Mouse (Mus musculus) urinary bladder, postnatal 10 days (tissue): Measurements from ENCODE around the gene Ephb1.

Source experiments
- DNase-seq: peaks from one replicate; pipeline ENCODE4 v3.0.0; 2022; ENCODE audit warnings: low spot score

Gene Ephb1

GRCm38 (mm10) chr9:102352186-102353055, 2.1 kb downstream of the Ephb1 start:
- no peak for DNase-seq

DNA sequence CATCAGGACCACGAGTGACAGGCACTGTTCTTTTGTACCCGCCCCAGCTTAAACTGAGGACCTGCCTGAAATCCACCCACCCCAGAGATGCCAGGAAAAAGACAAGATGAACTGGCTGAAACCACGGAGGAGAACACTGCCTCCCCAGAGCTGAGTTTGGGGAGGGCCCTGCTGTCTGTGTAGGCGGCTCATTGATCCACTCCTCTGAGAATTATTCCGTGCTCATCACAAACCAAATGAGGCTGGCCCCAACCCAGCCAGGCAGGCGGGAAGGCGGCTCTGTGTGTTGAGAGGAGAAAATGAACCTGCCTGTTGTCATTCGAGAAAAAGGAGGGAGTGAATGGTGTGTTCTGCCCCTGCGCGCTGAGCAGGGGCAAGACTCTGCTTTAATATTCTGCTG, 2.8 kb downstream of the Ephb1 start:
- DNase-seq = no peak

- DNase-seq = no peak
These were observed 3.3 kb downstream of the Ephb1 start for GRCm38 (mm10) chr9:102351221-102351620.

DNA sequence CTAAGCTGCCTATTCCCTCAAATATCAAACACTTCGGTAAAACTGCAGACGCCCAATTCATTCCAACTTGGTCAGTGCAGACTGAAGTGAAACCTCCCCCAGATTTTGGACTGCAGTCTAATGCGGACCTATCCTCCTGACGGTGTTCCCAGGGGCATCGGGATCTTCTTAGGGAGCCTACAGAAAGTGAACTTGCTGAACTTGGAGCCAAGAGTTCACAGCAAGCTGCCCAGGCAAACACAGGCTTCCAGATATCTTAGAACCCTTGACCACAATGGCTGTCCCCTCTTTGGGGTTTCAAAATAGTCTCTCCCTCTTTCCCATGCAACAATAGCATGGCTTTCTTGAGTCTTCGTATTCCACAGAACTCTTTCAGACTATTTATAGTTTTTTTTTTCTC, 3.8 kb downstream of the Ephb1 start:
- no peak for DNase-seq

DNA sequence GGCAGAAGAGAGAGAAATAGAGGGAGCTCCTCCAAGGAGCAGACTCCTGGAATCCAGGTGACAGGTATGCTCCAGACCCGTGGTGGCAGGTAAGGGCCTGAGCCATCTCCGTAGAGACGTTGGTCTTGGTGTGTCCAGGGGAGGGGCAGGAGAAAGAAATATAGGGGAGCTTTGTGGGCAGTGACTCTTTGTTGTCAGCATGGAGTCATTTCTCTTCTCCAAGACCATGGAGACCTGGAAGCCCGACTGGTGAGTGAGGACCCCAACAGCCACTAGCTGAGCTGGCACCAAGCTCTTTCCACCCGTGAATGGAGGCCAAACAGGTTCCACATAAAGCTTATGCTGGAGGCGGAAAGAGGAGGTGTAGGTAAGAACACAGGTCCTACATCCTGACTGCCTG, 4.4 kb downstream of the Ephb1 start:
- no peak for DNase-seq

DNA sequence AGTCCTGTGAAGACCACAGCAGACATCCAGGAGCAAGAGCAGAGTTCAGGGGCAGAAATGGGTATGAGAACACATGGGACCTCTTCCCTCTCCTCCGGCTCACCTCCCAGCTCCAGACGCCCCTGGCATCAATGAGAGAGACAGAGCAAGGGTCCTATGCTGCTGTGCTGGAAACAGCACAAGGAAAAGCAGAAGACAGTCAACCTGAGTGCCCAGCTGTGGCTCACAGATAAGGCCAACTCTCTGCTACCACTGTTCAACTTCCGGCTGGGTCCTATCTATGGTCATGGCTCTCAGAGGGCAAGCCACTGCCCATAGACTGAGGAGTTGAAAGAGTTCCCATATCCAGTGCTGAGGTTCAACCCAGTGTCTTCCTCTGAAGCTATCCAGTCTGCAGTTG, 7.7 kb downstream of the Ephb1 start:
- no peak for DNase-seq

DNA sequence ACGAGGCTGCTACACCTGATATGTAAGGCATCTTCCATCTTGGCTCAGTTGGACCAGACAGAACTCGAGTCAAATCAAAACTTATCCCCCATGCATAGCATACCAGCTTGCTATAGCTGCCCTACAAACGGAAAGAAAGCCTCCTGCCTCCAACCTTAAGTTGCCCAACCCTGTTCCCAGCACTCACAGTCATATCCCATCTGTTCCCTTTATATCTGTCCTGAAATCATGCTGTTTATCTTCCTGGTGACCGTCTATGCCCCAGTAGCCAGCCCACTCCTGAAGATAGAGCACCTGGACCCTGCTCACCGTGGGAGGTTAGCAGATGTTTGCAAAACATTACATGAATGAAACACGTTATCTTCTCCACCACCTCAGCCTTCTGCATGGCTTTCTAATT, 9.0 kb downstream of the Ephb1 start:
- DNase-seq = no peak

- DNase-seq = no peak
These were observed 9.4 kb downstream of the Ephb1 start for GRCm38 (mm10) chr9:102345047-102345446.

DNA sequence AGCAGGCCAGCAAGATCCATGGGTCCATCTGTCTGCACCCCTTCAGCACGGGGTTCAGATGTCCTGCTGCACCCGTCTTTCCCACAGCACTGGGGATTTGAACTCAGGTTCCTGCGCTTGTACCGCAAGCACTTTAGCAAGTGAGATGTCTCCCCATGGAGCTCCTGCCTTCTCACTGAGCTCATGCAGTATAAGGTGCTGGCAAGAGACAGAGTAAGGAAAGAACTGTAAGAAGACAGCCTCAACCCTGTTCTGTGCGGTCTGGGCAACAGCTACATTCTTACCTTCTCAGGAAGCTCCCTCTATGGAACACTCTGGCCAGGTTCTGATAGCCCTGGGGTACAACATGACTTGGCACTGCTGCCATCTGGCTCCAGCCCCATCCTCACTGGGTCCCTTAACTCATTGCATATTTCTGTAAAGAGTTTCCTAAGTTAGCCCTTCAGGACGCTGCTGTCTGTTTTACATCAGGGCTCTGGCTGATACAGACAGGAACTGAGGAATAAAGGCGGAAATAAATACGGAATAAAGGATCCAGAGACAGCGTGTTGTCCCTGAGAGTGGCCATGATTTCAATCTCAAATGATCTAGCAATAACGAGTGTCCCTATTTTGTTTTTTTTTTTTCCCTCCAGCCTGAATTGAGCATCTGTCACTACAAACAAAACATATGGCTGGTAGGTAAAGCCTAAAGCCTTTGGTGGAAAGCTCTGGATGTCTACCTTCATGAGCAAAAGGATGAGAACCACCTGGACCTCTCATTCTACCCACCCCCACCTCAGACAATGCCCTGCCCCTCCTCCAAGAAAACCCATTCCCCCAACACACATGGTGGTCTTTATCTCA, 10.2 kb downstream of the Ephb1 start:
- no peak for DNase-seq

GRCm38 (mm10) chr9:102343061-102343460, 11.4 kb downstream of the Ephb1 start:
- no peak for DNase-seq

DNA sequence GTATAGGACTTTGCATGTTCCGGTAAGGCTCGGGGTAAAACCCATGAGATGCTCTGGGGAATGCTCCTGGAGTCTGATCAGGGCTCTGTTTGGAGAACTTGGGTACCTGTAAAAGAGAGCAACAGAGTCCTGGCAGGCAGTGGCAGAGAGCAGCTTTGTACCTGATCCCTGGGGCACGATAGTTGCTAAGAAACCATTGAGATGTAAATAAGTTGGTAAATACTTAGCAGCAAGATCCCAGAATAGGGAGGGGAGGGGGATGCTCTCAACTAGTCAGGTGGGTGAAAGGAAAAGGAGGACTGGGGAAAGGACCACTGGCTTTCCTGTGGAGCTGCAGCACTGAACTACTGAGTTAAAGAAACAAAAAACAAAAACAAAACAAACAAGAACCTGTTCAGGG, 12.5 kb downstream of the Ephb1 start:
- DNase-seq = no peak

GRCm38 (mm10) chr9:102340768-102341167, 13.7 kb downstream of the Ephb1 start:
- no peak for DNase-seq

GRCm38 (mm10) chr9:102335571-102336282, 18.8 kb downstream of the Ephb1 start:
- DNase-seq = no peak

DNA sequence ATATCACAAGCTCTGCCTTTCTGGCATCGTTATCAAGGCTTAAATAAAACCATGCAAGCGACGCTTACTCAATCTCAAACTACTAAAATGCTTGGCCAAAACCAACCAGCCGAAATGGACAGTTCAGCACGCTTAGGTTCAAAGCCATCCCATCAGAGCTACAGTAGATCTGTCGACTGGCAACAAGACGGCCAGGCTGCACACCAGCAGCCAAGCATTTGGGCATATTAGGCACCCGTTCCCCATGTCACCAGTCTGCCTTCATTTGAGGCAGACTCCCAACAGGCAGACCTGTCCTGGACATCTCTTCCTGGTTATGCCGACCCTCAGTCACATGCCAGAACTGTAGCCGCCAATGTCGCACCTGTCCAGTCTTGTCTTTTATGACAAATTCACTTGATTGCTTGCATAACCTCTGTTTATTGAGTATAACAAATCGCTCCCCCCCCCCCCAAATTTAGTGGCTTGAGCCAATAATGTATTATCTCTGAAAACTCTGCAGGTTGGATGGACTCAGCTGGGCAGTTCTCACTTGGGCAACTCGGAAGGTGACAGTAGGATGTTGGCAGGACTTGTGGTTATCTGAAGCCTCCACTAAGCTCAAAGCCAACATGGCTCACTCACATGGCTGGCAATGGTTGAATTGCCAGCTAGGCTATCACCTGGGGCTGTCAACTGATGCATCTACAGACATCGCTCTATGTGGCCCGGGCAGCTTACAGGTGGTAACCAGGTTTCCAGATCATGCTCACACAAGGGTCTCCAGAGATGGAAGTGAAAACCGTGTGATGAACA, 24.0 kb downstream of the Ephb1 start:
- DNase-seq = no peak

DNA sequence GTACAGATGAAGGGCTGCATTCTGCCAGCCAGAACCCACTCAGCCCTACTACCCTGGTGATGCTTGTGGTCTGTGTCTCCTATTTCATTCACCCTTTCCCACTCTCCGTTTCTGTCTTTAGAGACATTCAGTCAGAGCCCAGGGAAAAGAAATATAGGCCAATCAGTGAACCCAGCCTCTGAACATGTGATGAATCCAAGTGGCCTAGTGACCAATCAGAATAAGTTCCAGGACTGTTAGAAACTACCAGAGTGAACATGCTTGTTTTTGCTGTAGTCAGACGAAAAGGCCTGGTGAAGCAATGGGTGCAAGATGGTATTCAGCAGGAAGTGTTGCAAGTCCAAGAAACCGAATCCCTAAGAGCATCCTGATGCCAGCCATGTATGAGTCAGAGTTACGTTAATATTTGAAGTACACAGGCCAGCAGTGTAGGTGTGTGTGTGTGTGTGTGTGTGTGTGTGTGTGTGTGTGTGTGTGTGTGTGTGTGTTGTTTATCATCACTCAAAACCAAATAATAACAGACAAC, 26.8 kb downstream of the Ephb1 start:
- DNase-seq = no peak

GRCm38 (mm10) chr9:102315436-102315835, 39.1 kb downstream of the Ephb1 start:
- no peak for DNase-seq

GRCm38 (mm10) chr9:102314795-102315194, 39.7 kb downstream of the Ephb1 start:
- DNase-seq = no peak

GRCm38 (mm10) chr9:102310431-102310830, 44.1 kb downstream of the Ephb1 start:
- DNase-seq = no peak

DNA sequence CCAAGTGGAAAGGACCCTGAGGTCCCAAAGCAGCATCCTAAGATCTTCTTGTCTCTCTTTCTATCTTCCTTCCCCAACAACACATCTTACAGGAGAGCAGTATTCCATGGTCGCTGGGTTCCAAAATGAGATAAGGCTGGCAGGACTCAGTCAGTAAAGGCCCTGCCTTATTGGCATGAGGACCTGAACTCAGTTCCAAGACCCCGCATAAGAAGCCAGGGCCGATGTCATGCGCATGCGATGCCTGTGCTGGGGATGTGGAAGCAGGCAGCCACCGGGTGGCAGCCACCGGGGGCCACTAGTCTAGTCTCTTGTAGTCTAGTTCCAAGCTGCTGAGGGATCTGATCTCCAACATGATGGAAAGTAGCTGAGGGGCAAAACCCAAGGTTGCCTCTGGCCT, 45.2 kb downstream of the Ephb1 start:
- no peak for DNase-seq

GRCm38 (mm10) chr9:102307656-102308055, 46.8 kb downstream of the Ephb1 start:
- DNase-seq = no peak

- DNase-seq = no peak
These were observed 47.7 kb downstream of the Ephb1 start for GRCm38 (mm10) chr9:102306645-102307415.
